Mouse (Mus musculus) CH12.LX (cell line): ENCODE data around the gene Snx11. TPM values are rescaled to one million over a fixed set of nuclear protein-coding genes. Genes with fewer than 3 reads are reported as not detected.

Experiments used
- DNase-seq: peaks from one replicate; pipeline ENCODE4 v3.0.0-alpha.2; 2013; ENCODE audit errors: extremely low read depth
- H3K27ac ChIP-seq: 2 replicates; pipeline ENCODE4 v1.5.1; 2012; ENCODE audit warnings: low read depth, mild to moderate bottlenecking, control low read depth, moderate library complexity; ENCODE audit not compliant: insufficient read depth
- H3K27me3 ChIP-seq: replicated peaks from 2 replicates; pipeline ENCODE3; 2012; ENCODE audit warnings: inconsistent platforms
- H3K36me3 ChIP-seq, 2 experiments: replicated peaks in 1 of 2; 2 replicates each; pipeline versions ENCODE3 to v1.6.1; 2012; ENCODE audit warnings: inconsistent platforms in 1 of 2, low read length in 1 of 2, mild to moderate bottlenecking in 1 of 2, mixed read lengths in 1 of 2, moderate library complexity in 1 of 2; ENCODE audit not compliant: control insufficient read depth in 1 of 2, insufficient read depth in 1 of 2
- H3K4me1 ChIP-seq, 2 experiments: 2 replicates each; pipeline ENCODE4 v1.6.1; 2012; ENCODE audit warnings: inconsistent platforms in 1 of 2, moderate library complexity in 1 of 2; ENCODE audit not compliant: insufficient read depth in 2 of 2, control insufficient read depth in 1 of 2
- H3K4me2 ChIP-seq: 2 replicates; pipeline ENCODE4 v1.6.1; 2012; ENCODE audit warnings: low read depth, mild to moderate bottlenecking, control low read depth; ENCODE audit not compliant: poor library complexity, insufficient read depth, severe bottlenecking
- H3K4me3 ChIP-seq, 3 experiments: fragments of 150-350 bp in 1 of 3; sonication (generic) in 1 of 3; replicated peaks in 1 of 3; 2 replicates each; pipeline versions ENCODE3 to v1.5.1; 2011 to 2012; ENCODE audit warnings: low read depth in 2 of 3, low read length in 2 of 3, mild to moderate bottlenecking in 2 of 3, moderate library complexity in 2 of 3, control low read depth in 1 of 3, improper control_type of control experiment in 1 of 3, inconsistent platforms in 1 of 3, mixed read lengths in 1 of 3; ENCODE audit not compliant: poor library complexity in 1 of 3
- H3K79me2 ChIP-seq: replicated peaks from 2 replicates; pipeline ENCODE4 v1.6.1; 2012; ENCODE audit warnings: mild to moderate bottlenecking, moderate library complexity; ENCODE audit not compliant: control insufficient read depth, poor library complexity, insufficient read depth, severe bottlenecking; ENCODE audit errors: extremely low read depth
- H3K9ac ChIP-seq: 2 replicates; pipeline ENCODE4 v1.6.1; 2012; ENCODE audit warnings: low read depth, mild to moderate bottlenecking, control low read depth, moderate library complexity; ENCODE audit not compliant: insufficient read depth
- H3K9me3 ChIP-seq: replicated peaks from 2 replicates; pipeline ENCODE3; 2012; ENCODE audit warnings: low read length, inconsistent platforms, mixed read lengths
- CHD1 ChIP-seq: IDR thresholded peaks from 2 replicates; pipeline ENCODE4 v1.6.1; 2012; ENCODE audit warnings: low read depth, low read length, improper control_type of control experiment, inconsistent platforms
- CHD2 ChIP-seq: IDR thresholded peaks from 2 replicates; pipeline ENCODE4 v1.6.1; 2011; ENCODE audit warnings: low read length, improper control_type of control experiment
- CTCF ChIP-seq, 2 experiments: IDR thresholded peaks in 1 of 2; conservative IDR thresholded peaks in 1 of 2; 2 replicates each; pipeline ENCODE4 v1.5.1; 2011 to 2012; ENCODE audit warnings: low read depth in 2 of 2, low read length in 2 of 2, improper control_type of control experiment in 1 of 2, inconsistent platforms in 1 of 2, mild to moderate bottlenecking in 1 of 2, moderate library complexity in 1 of 2
- EP300 ChIP-seq: IDR thresholded peaks from 2 replicates; pipeline ENCODE4 v1.6.1; 2011; ENCODE audit warnings: low read length, improper control_type of control experiment
- GABPA ChIP-seq: IDR thresholded peaks from 2 replicates; pipeline ENCODE4 v1.6.1; 2012; ENCODE audit warnings: low read depth, low read length, improper control_type of control experiment, inconsistent platforms; ENCODE audit not compliant: insufficient replicate concordance
- HCFC1 ChIP-seq: IDR thresholded peaks from 2 replicates; pipeline ENCODE4 v1.6.1; 2012; ENCODE audit warnings: low read depth, mild to moderate bottlenecking, inconsistent platforms, low read length, improper control_type of control experiment
- IRF4 ChIP-seq: IDR thresholded peaks from 2 replicates; pipeline ENCODE4 v1.6.1; 2014; ENCODE audit warnings: low read depth, mild to moderate bottlenecking, inconsistent platforms, low read length, improper control_type of control experiment
- JUN ChIP-seq: IDR thresholded peaks from 2 replicates; pipeline ENCODE4 v1.6.1; 2011; ENCODE audit warnings: low read depth, mild to moderate bottlenecking, low read length, improper control_type of control experiment, moderate library complexity; ENCODE audit not compliant: insufficient read depth
- KAT2A ChIP-seq: IDR thresholded peaks from 2 replicates; pipeline ENCODE4 v1.6.1; 2012; ENCODE audit warnings: low read length, improper control_type of control experiment, inconsistent platforms; ENCODE audit not compliant: insufficient replicate concordance
- MAFK ChIP-seq: IDR thresholded peaks from 2 replicates; pipeline ENCODE4 v1.6.1; 2011; ENCODE audit warnings: low read length, improper control_type of control experiment; ENCODE audit not compliant: insufficient replicate concordance
- MAX ChIP-seq: IDR thresholded peaks from 2 replicates; pipeline ENCODE4 v1.6.1; 2011; ENCODE audit warnings: low read length, improper control_type of control experiment
- MAZ ChIP-seq: IDR thresholded peaks from 2 replicates; pipeline ENCODE4 v1.6.1; 2012; ENCODE audit warnings: low read depth, mild to moderate bottlenecking, inconsistent platforms, low read length, improper control_type of control experiment, moderate library complexity
- MEF2A ChIP-seq: IDR thresholded peaks from 2 replicates; pipeline ENCODE4 v1.6.1; 2014; ENCODE audit warnings: low read depth, mild to moderate bottlenecking, inconsistent platforms, low read length, improper control_type of control experiment, borderline replicate concordance
- MYC ChIP-seq: IDR thresholded peaks from 2 replicates; pipeline ENCODE4 v1.6.1; 2011; ENCODE audit warnings: low read depth, mild to moderate bottlenecking, improper control_type of control experiment, low read length
- NRF1 ChIP-seq: IDR thresholded peaks from 2 replicates; pipeline ENCODE4 v1.6.1; 2014; ENCODE audit warnings: low read depth, mild to moderate bottlenecking, inconsistent platforms, low read length, improper control_type of control experiment, moderate library complexity
- POLR2A ChIP-seq: IDR thresholded peaks from 2 replicates; pipeline ENCODE4 v1.6.1; 2011; ENCODE audit warnings: low read depth, mild to moderate bottlenecking, improper control_type of control experiment, low read length
- POLR2AphosphoS2 ChIP-seq: IDR thresholded peaks from 2 replicates; pipeline ENCODE4 v1.6.1; 2011; ENCODE audit warnings: low read depth, low read length, improper control_type of control experiment
- RAD21 ChIP-seq: IDR thresholded peaks from 2 replicates; pipeline ENCODE4 v1.6.1; 2011; ENCODE audit warnings: low read depth, mild to moderate bottlenecking, low read length, improper control_type of control experiment, moderate library complexity
- SMC3 ChIP-seq: IDR thresholded peaks from 2 replicates; pipeline ENCODE4 v1.6.1; 2011; ENCODE audit warnings: low read depth, low read length, improper control_type of control experiment
- TBP ChIP-seq: conservative IDR thresholded peaks from 2 replicates; pipeline ENCODE4 v1.6.1; 2011; ENCODE audit warnings: low read depth, low read length, improper control_type of control experiment
- TCF12 ChIP-seq: IDR thresholded peaks from 2 replicates; pipeline ENCODE4 v1.6.1; 2014; ENCODE audit warnings: low read depth, mild to moderate bottlenecking, inconsistent platforms, low read length, improper control_type of control experiment
- USF1 ChIP-seq: IDR thresholded peaks from 2 replicates; pipeline ENCODE4 v1.6.1; 2014; ENCODE audit warnings: low read depth, mild to moderate bottlenecking, inconsistent platforms, low read length, improper control_type of control experiment
- USF2 ChIP-seq: conservative IDR thresholded peaks from 2 replicates; pipeline ENCODE4 v1.6.1; 2011; ENCODE audit warnings: low read depth, low read length, improper control_type of control experiment
- ZC3H11A ChIP-seq: IDR thresholded peaks from 2 replicates; pipeline ENCODE4 v1.6.1; 2012; ENCODE audit warnings: low read depth, mild to moderate bottlenecking, inconsistent platforms, low read length, improper control_type of control experiment
- ZKSCAN1 ChIP-seq: IDR thresholded peaks from 2 replicates; pipeline ENCODE4 v1.6.1; 2012; ENCODE audit warnings: low read depth, inconsistent platforms, low read length, improper control_type of control experiment, borderline replicate concordance
- ZMIZ1 ChIP-seq: IDR thresholded peaks from 2 replicates; pipeline ENCODE4 v1.6.1; 2012; ENCODE audit warnings: low read depth, mild to moderate bottlenecking, inconsistent platforms, low read length, improper control_type of control experiment
- ZNF384 ChIP-seq: IDR thresholded peaks from 2 replicates; pipeline ENCODE4 v1.6.1; 2012; ENCODE audit warnings: low read depth, low read length, improper control_type of control experiment, inconsistent platforms
- dilution Hi-C: fragments of 300-500 bp; cut with MboI; formaldehyde crosslinking; loops from 2 replicates; pipeline ENCODE4 v1.14.3; 2020; ENCODE audit warnings: low sequenced_read_pairs; ENCODE audit not compliant: extremely low pct_unique_long_range_greater_than_20kb, extremely low pct_ligation_motif_present
- in situ Hi-C: fragments of 300-500 bp; cut with MboI; formaldehyde crosslinking; loops from 3 replicates; pipeline ENCODE4 v1.14.3; 2019; ENCODE audit warnings: low sequenced_read_pairs, low pct_ligation_motif_present, low pct_unique_long_range_greater_than_20kb, mixed read lengths
- polyA plus RNA-seq: library from polyadenylated mRNA; unstranded; fragments of >175 nt; gene quantifications from 2 replicates; pipeline ENCODE4 v1.2.1, GENCODE M21; 2012; ENCODE audit warnings: low read depth; ENCODE audit not compliant: insufficient read length
- total RNA-seq, 2 experiments: library from RNA; depleted of rRNA; stranded (reverse); fragments of 300-350 nt in 1 of 2; fragments of >200 nt in 1 of 2; gene quantifications; 2 replicates each; pipeline ENCODE4 v1.2.3; 2012 to 2014

Snx11 gene
- total and polyA plus RNA-seq, 3 experiments: 153 to 244 (median 217) TPM

DNA sequence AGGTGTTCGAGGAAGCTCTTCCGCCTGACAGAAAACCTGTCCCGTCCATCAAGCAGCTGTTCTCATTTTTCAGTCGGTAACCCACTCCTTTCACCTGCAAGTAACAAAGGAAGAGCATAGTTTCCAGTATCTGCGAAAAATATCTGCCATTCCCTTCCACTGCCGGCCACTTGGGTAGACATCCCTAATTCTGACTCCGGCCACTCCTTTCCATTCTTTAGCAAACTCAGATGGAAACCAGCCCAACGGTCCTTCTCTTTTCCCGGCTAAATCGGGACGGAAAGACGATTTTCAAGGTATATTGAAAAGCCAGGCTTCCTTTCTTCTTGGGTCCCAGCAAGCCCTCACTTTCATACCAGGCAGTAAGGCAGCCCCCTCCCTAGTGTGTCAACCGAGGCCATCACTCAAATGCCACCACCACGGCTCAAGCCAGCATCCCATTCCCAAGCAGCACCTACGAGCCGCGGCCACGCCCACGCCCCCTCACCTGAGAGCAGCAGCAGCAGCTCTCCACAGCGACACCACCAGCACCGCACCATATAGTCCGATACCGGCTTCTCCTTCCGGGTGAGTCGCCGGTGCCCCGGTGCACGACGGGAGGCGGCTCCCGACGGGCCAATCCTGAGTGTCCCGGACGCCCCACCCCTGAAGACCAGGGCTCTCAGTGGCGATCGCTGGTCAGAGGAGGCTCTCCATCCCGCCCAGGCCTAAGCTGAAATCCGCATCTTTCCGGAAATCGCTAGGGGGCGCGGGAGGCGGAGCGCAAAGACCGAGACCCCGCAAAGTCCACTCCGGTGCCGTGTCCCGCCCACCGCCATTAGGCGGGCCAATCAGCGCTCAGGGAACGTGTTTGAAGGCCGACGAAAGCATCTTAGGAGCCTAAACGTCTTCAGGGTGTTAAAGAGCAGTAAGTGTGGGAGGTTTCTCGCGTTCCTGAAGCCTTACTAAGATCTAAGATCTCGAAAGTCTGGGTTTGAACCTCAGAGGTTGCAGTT, at the start of gene Snx11 (continued):
- TF ChIP-seq KAT2A (peak; percentile 89; the same call in 1 of the 2 replicates), CHD2 (no peak; the same call in none of the 2 replicates)

- no peaks in the 10 kb centered on the region for H3K9me3 ChIP-seq
- no peaks in the 10 kb centered on the region for H3K27me3 ChIP-seq
- peak overlapping the region; percentile 94 for H3K9ac ChIP-seq
- peaks cover 10 to 53% of the 10 kb centered on the region in 2 experiments for H3K4me1 ChIP-seq
- H3K4me2 ChIP-seq: peak overlapping the region; percentile 91
- peak overlapping the region; percentile 4 to 79 (median 53) for H3K4me3 ChIP-seq
- H3K27ac ChIP-seq: peak overlapping the region; percentile 25; the same call in 1 of the 2 replicates
- peaks cover 23 to 39% of the 10 kb centered on the region in 2 experiments for H3K36me3 ChIP-seq
- in situ Hi-C loops (no loop called here), dilution Hi-C loops (no loop called here)
- DNase-seq: no peak
- TF ChIP-seq RAD21 (no peak), IRF4 (no peak), MAX (no peak), ZKSCAN1 (no peak), USF2 (no peak), GABPA (no peak), TBP (no peak), EP300 (no peak), MAZ (no peak), POLR2A (no peak), ZC3H11A (no peak), CTCF (conservative IDR thresholded peaks at IDR 0.05 in 1 of 2, IDR thresholded peaks at IDR 0.05 in 1 of 2; ENCODE audit: low read depth in 2 of 2, low read length in 2 of 2) (no peak), HCFC1 (no peak)
- H3K79me2 ChIP-seq: peaks cover 62% of the 10 kb centered on the region
These were observed 49.1 kb upstream of the Snx11 start for GRCm38 (mm10) chr11:96826481-96826880.

DNA sequence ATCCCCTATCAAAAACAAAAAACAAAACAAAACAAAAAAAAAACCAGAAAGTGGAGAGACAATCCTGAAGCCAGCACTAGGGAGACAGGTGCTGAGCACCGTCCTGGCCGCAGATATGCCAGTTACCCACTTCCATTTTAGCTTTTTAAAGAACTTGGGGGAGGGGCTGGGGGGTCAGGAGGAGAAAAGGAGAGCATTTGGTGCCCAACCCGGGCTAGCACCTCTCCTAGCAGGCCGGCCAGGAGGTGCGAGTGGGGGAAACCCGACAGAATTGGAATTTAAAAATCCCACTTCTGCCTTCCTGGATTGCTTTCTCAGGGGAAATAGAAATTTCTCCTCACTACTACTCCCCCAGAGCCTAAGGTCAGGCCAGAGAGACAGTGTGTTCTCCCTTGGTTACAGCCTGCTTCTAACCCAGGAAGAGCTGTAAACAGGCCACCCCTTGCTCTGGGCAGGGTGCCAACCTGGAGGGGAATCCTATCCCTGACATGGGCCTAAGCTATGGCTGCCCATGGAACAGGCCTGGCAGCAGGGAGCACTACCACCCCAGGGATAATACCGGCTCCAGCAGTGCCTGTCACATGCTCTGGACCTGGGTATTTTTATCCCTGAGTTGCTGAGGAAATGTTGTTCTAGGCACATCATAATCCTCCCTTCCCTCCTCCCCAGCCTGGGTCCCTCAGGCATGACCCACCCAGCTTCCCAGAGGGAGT, 47.6 kb upstream of the Snx11 start:
- Histone ChIP-seq H3K27ac (peak overlapping the region; percentile 26; the same call in 1 of the 2 replicates), H3K79me2 (peaks cover 78% of the 10 kb centered on the region), H3K9ac (peak overlapping the region; percentile 94), H3K9me3 (no peaks in the 10 kb centered on the region), H3K4me1 (peaks cover 21 to 61% of the 10 kb centered on the region in 2 experiments), H3K4me3 (peak overlapping the region in 2 of 3 experiments; percentile 13 to 16), H3K4me2 (peak overlapping the region; percentile 91), H3K27me3 (no peaks in the 10 kb centered on the region), H3K36me3 (peaks cover 38 to 55% of the 10 kb centered on the region in 2 experiments)
- in situ Hi-C loops (no loop called here), dilution Hi-C loops (no loop called here)
- DNase-seq: no peak
- TF ChIP-seq CTCF (conservative IDR thresholded peaks at IDR 0.05 in 1 of 2, IDR thresholded peaks at IDR 0.05 in 1 of 2; ENCODE audit: low read depth in 2 of 2, low read length in 2 of 2): no peak
- TF ChIP-seq NRF1: no peak
- TF ChIP-seq MAFK: no peak
- no peak for TF ChIP-seq SMC3
- peak; percentile 52; the same call in 1 of the 2 replicates for TF ChIP-seq ZMIZ1
- no peak for TF ChIP-seq JUN
- TF ChIP-seq ZC3H11A: no peak
- TF ChIP-seq IRF4: 0 out of 2 replicates have a peak, but pooled peaks have one; percentile 7
- no peak for TF ChIP-seq ZNF384
- no peak for TF ChIP-seq RAD21
- TF ChIP-seq KAT2A: no peak
- no peak for TF ChIP-seq MEF2A
- no peak for TF ChIP-seq USF1
- no peak for TF ChIP-seq TCF12
- no peak for TF ChIP-seq CHD1
- TF ChIP-seq MYC: no peak
- TF ChIP-seq POLR2AphosphoS2: no peak
